Mouse (Mus musculus): ENCODE measurements around the gene Mgrn1. TPM values are rescaled to one million over a fixed set of nuclear protein-coding genes. Genes with fewer than 3 reads are reported as not detected.

The Mgrn1 gene
- polyA plus RNA-seq (2012; rRNA removed), result 147 and 154 TPM in 2 replicates

- DNase-seq (ENCODE audit: low read depth), result no peak
Observed at GRCm38 (mm10) chr16:4885760-4886689, at the start of gene Mgrn1. Gene Mgrn1, plus strand, starts transcription at chr16:4886249.

GRCm38 (mm10) chr16:4837631-4838030 is 48.4 kb upstream of the Mgrn1 start:
- DNase-seq (ENCODE audit: low read depth), result no peak

GRCm38 (mm10) chr16:4839552-4839951 is 46.5 kb upstream of the Mgrn1 start:
- DNase-seq (ENCODE audit: low read depth), result no peak

- DNase-seq (ENCODE audit: low read depth), result no peak
Observed at GRCm38 (mm10) chr16:4840231-4840630, 45.8 kb upstream of the Mgrn1 start.

GRCm38 (mm10) chr16:4847041-4847440 is 39.0 kb upstream of the Mgrn1 start:
- DNase-seq (ENCODE audit: low read depth), result no peak

- no peak for DNase-seq (ENCODE audit: low read depth)
Observed at GRCm38 (mm10) chr16:4848090-4848489, 38.0 kb upstream of the Mgrn1 start.

GRCm38 (mm10) chr16:4850361-4850760 is 35.7 kb upstream of the Mgrn1 start:
- DNase-seq (ENCODE audit: low read depth), result peak; percentile 23

- DNase-seq (ENCODE audit: low read depth), result no peak
Observed at GRCm38 (mm10) chr16:4850938-4851628, 35.0 kb upstream of the Mgrn1 start.

- DNase-seq (ENCODE audit: low read depth), result no peak
Observed at GRCm38 (mm10) chr16:4855046-4855650, 30.9 kb upstream of the Mgrn1 start.

- no peak for DNase-seq (ENCODE audit: low read depth)
Observed at GRCm38 (mm10) chr16:4861392-4861791, 24.7 kb upstream of the Mgrn1 start.

- no peak for DNase-seq (ENCODE audit: low read depth)
Observed at GRCm38 (mm10) chr16:4862863-4863483, 23.1 kb upstream of the Mgrn1 start.

GRCm38 (mm10) chr16:4863742-4864141 is 22.3 kb upstream of the Mgrn1 start:
- DNase-seq (ENCODE audit: low read depth), result no peak

- DNase-seq (ENCODE audit: low read depth), result no peak
Observed at GRCm38 (mm10) chr16:4866101-4866695, 19.9 kb upstream of the Mgrn1 start.

- DNase-seq (ENCODE audit: low read depth), result no peak
Observed at GRCm38 (mm10) chr16:4870490-4870889, 15.6 kb upstream of the Mgrn1 start.

- no peak for DNase-seq (ENCODE audit: low read depth)
Observed at GRCm38 (mm10) chr16:4871926-4872325, 14.1 kb upstream of the Mgrn1 start.

GRCm38 (mm10) chr16:4875198-4876032 is 10.6 kb upstream of the Mgrn1 start:
- DNase-seq (ENCODE audit: low read depth), result no peak

- no peak for DNase-seq (ENCODE audit: low read depth)
Observed at GRCm38 (mm10) chr16:4876033-4876680, 9.9 kb upstream of the Mgrn1 start.

GRCm38 (mm10) chr16:4877195-4877594 is 8.9 kb upstream of the Mgrn1 start:
- no peak for DNase-seq (ENCODE audit: low read depth)

GRCm38 (mm10) chr16:4877701-4878100 is 8.3 kb upstream of the Mgrn1 start:
- DNase-seq (ENCODE audit: low read depth), result no peak
